Mouse (Mus musculus) forebrain, embryonic 12.5 days (tissue): ENCODE measurements around the gene Traf6. TPM values are rescaled to one million over a fixed set of nuclear protein-coding genes. Genes with fewer than 3 reads are reported as not detected.
A peak's percentile ranks its signal among the peaks of the same experiment; 100 is the strongest.

Experiments used
- ATAC-seq: fragments of 200-750 bp; cut with Nextera tagmentation; 2 replicates; pipeline ENCODE4 v1.8.0; 2017; ENCODE audit warnings: moderate TSS enrichment; ENCODE audit not compliant: low FRiP score
- H3K27ac ChIP-seq: fragments of 300-500 bp; sonication (generic); 2 replicates; pipeline ENCODE4 v1.5.1; 2016; ENCODE audit warnings: mild to moderate bottlenecking
- H3K27me3 ChIP-seq: fragments of 300-500 bp; sonication (generic); 2 replicates; pipeline ENCODE4 v1.6.1; 2016; ENCODE audit warnings: mild to moderate bottlenecking
- H3K36me3 ChIP-seq: fragments of 300-500 bp; sonication (generic); replicated peaks from 2 replicates; pipeline ENCODE4 v1.6.1; 2016; ENCODE audit warnings: mild to moderate bottlenecking
- H3K4me1 ChIP-seq: fragments of 300-500 bp; sonication (generic); 2 replicates; pipeline ENCODE4 v1.6.1; 2016
- H3K4me2 ChIP-seq: fragments of 300-500 bp; sonication (generic); 2 replicates; pipeline ENCODE4 v1.6.1; 2016; ENCODE audit warnings: mild to moderate bottlenecking, moderate library complexity
- H3K4me3 ChIP-seq: fragments of 300-500 bp; sonication (generic); replicated peaks from 2 replicates; pipeline ENCODE4 v1.5.1; 2016; ENCODE audit warnings: mild to moderate bottlenecking
- H3K9ac ChIP-seq: fragments of 300-500 bp; sonication (generic); 2 replicates; pipeline ENCODE4 v1.6.1; 2016; ENCODE audit warnings: mild to moderate bottlenecking
- H3K9me3 ChIP-seq: fragments of 300-500 bp; sonication (generic); 2 replicates; pipeline ENCODE4 v1.6.1; 2016
- WGBS: fragments of 180-500 bp; shearing (Covaris S2); methylation state at CpG from one replicate; pipeline ENCODE4 v1.1.7; 2016; 5-methylcytosine and 5-hydroxymethylcytosine counted together
- polyA plus RNA-seq: library from polyadenylated mRNA; unstranded; fragments of >200 nt; fragmentation: Nextera tagmentation; extraction: Ambion mirVana; gene quantifications from 2 replicates; pipeline ENCODE4 v1.2.1, GENCODE M21; 2016

The Traf6 gene
- polyA plus RNA-seq, 1 experiment from 2014 or later = 18.9 TPM

DNA sequence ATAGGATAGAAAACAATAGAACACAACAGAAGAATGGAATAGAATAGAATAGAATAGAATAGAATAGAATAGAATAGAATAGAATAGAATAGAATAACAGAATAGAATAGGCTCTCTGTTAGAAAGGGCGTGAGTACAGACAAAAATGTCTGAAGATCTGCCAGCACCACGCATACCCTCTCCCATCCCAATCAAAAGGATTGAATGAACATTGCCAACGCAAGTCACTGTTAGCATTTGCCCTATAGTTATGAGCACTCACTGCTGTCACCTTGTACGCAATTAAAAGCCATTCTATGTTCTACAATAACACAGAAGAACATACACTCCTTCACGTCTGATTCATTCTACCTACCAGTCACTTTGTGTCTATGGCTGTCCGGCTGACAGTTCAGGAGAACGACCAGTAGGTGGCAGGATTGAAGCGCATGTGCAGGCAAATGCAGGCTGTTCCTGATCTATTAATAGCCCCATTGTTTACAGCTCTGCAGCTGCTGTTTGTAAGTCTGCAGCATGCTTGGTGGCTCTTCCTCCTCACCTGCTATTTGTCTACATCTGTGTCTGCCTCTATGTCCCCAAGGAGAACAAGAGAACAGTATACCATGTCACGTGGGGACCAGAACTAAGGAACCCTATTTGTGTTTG lies 13.0 kb upstream of the Traf6 start:
- Histone ChIP-seq H3K4me2 (no peak overlapping the region), H3K9me3 (no peaks in the 10 kb centered on the region), H3K9ac (no peak overlapping the region), H3K27me3 (no peaks in the 10 kb centered on the region), H3K4me3 (no peak overlapping the region), H3K27ac (no peak overlapping the region), H3K4me1 (0 out of 2 replicates have a peak, but pooled peaks cover 6% of the 10 kb centered on the region), H3K36me3 (no peaks in the 10 kb centered on the region)
- ATAC-seq = peak; percentile 89
- 20% methylated on average over 9 of the region's 9 CpGs for WGBS

DNA sequence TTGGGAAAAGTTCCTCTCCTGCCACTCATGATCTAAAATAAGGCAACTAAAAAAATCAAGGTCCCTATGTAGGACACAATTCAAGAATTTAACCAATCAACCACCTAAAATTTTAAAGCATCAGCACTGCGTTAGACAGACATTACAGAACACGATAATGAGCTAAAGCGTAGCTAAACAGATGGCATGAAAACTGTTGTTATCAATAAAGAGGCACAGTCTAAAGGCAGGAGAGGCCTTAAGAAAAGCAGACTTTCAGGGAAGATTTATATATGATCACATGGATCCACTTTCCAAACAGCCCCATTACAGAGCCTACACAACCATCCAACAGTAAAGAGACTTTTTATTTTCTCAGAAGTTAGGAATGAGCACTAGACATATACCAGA lies 12.5 kb upstream of the Traf6 start:
- Histone ChIP-seq H3K27ac (no peak overlapping the region), H3K4me2 (no peak overlapping the region), H3K4me1 (0 out of 2 replicates have a peak, but pooled peaks cover 6% of the 10 kb centered on the region), H3K9ac (no peak overlapping the region), H3K9me3 (no peaks in the 10 kb centered on the region), H3K4me3 (no peak overlapping the region), H3K36me3 (no peaks in the 10 kb centered on the region), H3K27me3 (no peaks in the 10 kb centered on the region)
- ATAC-seq = peak; percentile 30; the same call in 1 of the 2 replicates
- WGBS = 81% methylated on average over 3 of the region's 3 CpGs

DNA sequence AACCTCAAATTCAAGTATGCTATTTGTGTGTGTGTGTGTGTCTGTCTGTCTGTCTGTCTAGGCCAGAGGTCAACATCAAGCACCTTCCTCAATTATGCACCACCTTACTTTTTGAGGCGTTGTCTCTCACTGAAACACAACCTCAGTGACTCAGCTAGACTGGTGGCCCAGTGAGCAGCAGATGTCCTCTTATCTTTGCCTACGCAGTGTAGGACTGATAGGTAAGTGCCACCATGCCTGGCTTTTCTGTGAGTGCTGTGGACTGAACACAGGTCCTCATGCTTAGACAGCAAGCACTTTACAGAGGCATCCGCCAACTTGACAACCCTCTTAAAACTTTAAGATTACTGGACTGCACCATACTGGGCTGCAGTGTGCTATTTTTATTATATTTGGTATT lies 9.5 kb upstream of the Traf6 start:
- Histone ChIP-seq H3K9ac (no peak overlapping the region), H3K27me3 (no peaks in the 10 kb centered on the region), H3K4me3 (no peak overlapping the region), H3K9me3 (no peaks in the 10 kb centered on the region), H3K4me2 (no peak overlapping the region), H3K4me1 (0 out of 2 replicates have a peak, but pooled peaks cover 6% of the 10 kb centered on the region), H3K27ac (no peak overlapping the region), H3K36me3 (no peaks in the 10 kb centered on the region)
- ATAC-seq = no peak
- WGBS = 93% methylated on average over 3 of the region's 3 CpGs

DNA sequence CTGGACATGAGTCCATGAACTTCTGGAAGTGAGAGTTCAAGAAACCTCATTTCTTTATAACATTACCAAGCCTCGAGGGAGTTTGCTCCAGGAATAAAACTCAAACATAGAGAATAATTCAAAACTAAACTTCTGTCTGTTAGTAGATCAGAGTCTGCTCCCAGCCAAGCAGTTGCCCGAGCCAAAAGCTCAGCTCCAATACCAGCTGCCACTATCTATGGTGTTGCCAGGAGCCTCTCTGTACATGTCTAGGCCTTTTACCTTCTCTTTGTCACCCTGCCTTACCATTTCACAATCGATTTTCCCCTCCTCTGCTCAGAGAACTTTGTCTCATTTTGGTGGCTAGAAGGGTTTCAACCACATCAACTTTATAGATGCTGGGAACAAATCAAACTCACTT lies 4.7 kb upstream of the Traf6 start:
- Histone ChIP-seq H3K27ac (no peak overlapping the region), H3K27me3 (0 out of 2 replicates have a peak, but pooled peaks cover 7% of the 10 kb centered on the region), H3K4me1 (no peaks in the 10 kb centered on the region), H3K36me3 (no peaks in the 10 kb centered on the region), H3K4me3 (no peak overlapping the region), H3K9ac (no peak overlapping the region), H3K9me3 (no peaks in the 10 kb centered on the region), H3K4me2 (no peak overlapping the region)
- no peak for ATAC-seq
- WGBS = 78% methylated on average over 3 of the region's 3 CpGs

DNA sequence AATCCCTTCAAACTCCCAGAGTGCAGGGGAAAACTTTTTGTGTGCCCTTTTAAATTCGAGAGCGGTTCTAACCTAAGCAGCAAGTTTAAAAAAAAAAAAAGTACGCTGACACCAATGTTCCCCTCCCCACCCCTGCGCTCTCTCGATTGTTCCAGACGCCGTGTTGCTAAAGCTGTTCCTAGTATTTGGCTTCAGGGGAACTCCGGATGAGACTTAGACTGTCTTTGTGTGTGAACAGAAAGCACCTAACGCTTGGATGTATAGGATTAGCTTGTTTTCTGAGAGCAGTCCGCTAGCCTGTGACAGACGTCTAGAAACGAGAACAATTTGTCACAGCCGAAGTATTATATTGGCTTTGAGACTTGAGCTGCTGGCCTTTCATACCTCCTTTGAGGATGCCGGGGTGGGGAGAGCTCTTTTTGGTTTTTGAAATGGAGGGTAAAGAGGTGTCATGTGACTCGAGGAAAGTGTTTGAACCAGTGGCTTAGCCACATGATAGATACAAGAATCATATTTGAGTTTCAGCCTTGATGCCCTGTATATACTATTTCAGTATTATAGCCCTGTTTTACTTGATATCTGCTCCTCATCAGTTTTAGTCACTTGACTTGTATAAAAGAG lies 1.0 kb downstream of the Traf6 start:
- Histone ChIP-seq H3K4me3 (peak overlapping the region; percentile 91), H3K9me3 (no peaks in the 10 kb centered on the region), H3K9ac (peak overlapping the region; percentile 97), H3K4me2 (peak overlapping the region; percentile 75), H3K4me1 (peaks cover 10% of the 10 kb centered on the region), H3K36me3 (0 out of 2 replicates have a peak, but pooled peaks cover 2% of the 10 kb centered on the region), H3K27ac (0 out of 2 replicates have a peak overlapping the region, but pooled peaks have one; percentile 79), H3K27me3 (0 out of 2 replicates have a peak, but pooled peaks cover 7% of the 10 kb centered on the region)
- 2% methylated on average over 15 of the region's 15 CpGs for WGBS
- ATAC-seq = no peak

DNA sequence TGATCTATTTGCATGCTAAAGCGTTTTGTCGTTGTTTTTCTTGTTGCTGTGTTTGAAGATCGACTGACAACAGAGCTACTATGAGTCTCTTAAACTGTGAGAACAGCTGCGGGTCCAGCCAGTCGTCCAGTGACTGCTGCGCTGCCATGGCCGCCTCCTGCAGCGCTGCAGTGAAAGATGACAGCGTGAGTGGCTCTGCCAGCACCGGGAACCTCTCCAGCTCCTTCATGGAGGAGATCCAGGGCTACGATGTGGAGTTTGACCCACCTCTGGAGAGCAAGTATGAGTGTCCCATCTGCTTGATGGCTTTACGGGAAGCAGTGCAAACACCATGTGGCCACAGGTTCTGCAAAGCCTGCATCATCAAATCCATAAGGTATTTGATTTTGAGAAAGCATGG lies 6.2 kb downstream of the Traf6 start:
- Histone ChIP-seq H3K4me2 (no peak overlapping the region), H3K27me3 (no peaks in the 10 kb centered on the region), H3K9me3 (no peaks in the 10 kb centered on the region), H3K4me3 (no peak overlapping the region), H3K36me3 (peaks cover 36% of the 10 kb centered on the region), H3K27ac (no peak overlapping the region), H3K4me1 (peaks cover 7% of the 10 kb centered on the region), H3K9ac (no peak overlapping the region)
- no peak for ATAC-seq
- 93% methylated on average over 12 of the region's 12 CpGs for WGBS

DNA sequence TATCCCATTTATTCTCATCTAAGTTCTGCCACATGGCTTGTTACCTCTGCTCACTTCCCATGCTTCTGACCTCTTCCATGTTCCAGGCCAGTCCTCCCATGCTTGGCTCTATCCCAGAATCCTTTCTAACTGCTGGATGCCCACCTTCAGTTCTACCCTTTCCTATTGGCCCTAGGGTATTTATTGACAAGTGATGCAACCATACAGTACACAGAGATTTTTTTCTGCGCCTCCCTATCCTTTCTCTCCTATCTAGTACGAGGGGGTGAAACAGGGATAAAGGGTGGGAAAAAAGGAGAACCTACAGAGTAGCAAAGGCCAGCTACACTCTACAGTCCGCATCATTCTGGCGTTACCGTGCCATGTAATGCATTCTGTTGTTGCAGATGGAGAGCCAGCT lies 9.8 kb downstream of the Traf6 start:
- Histone ChIP-seq H3K9me3 (no peaks in the 10 kb centered on the region), H3K27me3 (no peaks in the 10 kb centered on the region), H3K4me3 (no peak overlapping the region), H3K4me1 (no peaks in the 10 kb centered on the region), H3K9ac (no peak overlapping the region), H3K27ac (no peak overlapping the region), H3K4me2 (no peak overlapping the region), H3K36me3 (peaks cover 60% of the 10 kb centered on the region)
- WGBS = 90% methylated on average over 5 of the region's 5 CpGs
- ATAC-seq = no peak

DNA sequence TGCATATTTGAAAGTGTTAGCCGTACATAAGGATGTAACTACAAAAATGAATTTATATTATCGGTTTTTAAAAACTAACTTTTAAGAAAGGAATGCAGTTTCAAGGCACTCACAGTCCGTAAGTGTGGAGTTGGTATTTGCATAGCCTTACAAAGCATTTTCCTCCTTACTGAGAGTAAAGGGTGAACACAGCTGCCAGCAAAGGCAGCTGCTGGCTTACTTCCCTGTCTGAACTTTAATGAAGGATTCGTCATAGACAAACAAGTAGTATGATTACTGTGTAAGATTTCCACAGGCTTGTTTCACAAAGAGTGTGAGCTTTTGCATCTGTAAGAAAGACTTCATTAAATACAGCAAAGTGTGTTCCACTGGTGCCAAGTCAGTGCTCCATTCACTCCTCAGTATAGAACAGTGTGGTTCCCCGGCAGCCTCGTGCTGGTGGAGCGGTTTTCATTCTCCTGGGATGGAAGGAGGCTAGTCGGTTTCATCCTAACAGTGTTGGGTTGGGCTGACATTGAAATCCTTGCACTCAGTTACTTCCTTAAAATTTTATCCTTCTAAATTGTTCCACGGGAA lies 12.1 kb downstream of the Traf6 start:
- H3K4me1 ChIP-seq = no peaks in the 10 kb centered on the region
- 90% methylated on average over 9 of the region's 9 CpGs for WGBS
- no peak for ATAC-seq
- no peak overlapping the region for H3K9ac ChIP-seq
- no peaks in the 10 kb centered on the region for H3K9me3 ChIP-seq
- H3K36me3 ChIP-seq = peaks cover 62% of the 10 kb centered on the region
- H3K4me2 ChIP-seq = no peak overlapping the region
- no peak overlapping the region for H3K4me3 ChIP-seq
- H3K27ac ChIP-seq = no peak overlapping the region
- no peaks in the 10 kb centered on the region for H3K27me3 ChIP-seq

DNA sequence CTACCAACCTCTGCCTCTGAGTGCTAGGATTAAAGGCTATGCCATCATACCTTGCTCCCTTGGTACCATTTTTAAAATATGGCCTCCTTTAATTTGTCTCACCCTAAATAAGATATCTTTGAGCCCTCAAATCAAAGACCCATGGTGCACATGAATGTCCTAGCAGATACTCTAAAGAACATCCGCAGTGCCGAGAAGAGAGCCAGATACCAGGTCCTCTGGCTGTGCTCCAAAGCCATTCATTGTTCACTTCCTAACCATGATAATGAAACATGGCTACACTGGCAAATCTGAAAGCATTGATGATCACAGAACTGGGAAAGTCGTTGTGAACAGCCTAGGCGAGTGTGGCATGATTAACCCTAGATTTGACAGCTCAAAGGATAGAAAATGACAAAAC lies 14.8 kb downstream of the Traf6 start:
- ATAC-seq = no peak
- H3K9me3 ChIP-seq = no peaks in the 10 kb centered on the region
- H3K36me3 ChIP-seq = peaks cover 66% of the 10 kb centered on the region
- H3K9ac ChIP-seq = no peak overlapping the region
- no peak overlapping the region for H3K4me2 ChIP-seq
- H3K4me3 ChIP-seq = no peak overlapping the region
- 76% methylated on average over 4 of the region's 4 CpGs for WGBS
- no peaks in the 10 kb centered on the region for H3K27me3 ChIP-seq
- no peak overlapping the region for H3K27ac ChIP-seq
- no peaks in the 10 kb centered on the region for H3K4me1 ChIP-seq

DNA sequence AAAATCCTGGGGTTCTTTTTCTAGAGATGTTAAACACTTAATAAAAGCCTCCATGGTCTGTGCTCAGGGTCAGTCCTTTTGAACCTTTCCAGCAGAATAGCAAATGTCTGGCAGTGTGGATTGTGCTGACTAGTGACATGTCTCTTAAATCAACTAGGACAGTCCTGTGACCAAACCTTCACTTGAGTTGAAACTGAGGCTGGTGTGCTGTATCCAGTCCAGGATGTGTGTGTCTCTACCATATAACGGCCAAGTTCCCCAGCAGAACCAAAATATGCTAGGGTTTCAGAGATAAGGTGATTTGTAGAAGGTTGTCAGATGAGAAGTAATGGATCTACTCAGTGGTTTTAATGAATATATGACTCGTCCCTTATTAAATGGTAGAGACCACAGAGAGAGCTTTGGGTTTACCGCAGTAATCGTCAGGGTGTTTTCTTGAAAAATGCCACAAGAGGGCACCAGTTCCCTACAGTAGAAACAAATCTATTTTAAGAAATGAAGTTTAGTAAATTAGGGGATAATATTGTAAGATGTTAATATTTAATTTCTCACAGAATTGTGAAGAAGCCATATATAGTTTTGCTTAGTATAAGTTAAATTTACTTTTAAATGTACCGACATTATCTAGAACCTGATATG lies 15.5 kb downstream of the Traf6 start:
- Histone ChIP-seq H3K4me3 (no peak overlapping the region), H3K9me3 (no peaks in the 10 kb centered on the region), H3K4me2 (no peak overlapping the region), H3K4me1 (no peaks in the 10 kb centered on the region), H3K36me3 (peaks cover 71% of the 10 kb centered on the region), H3K27ac (no peak overlapping the region), H3K9ac (no peak overlapping the region), H3K27me3 (no peaks in the 10 kb centered on the region)
- 59% methylated on average over 5 of the region's 5 CpGs for WGBS
- no peak for ATAC-seq

DNA sequence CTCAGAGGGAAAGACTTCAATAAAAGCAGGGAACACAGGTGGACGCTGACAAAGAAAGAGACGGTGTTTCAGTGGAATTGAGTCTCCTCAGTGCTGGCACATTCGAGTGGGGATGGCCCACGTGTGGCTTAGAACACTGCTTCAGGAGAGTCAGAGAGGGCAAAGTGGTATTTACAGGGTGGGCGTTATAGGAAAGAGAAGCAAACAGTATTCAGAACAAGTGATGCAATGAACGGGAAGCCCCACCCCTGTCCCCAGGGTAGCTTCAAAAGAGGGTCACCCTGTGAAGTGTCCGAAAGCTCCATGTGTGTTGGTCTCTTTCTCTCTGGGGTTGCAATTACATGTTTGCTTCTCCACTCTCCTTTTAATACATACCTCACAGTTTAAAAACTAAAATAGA lies 17.4 kb downstream of the Traf6 start:
- 89% methylated on average over 7 of the region's 7 CpGs for WGBS
- H3K9ac ChIP-seq = no peak overlapping the region
- no peak overlapping the region for H3K4me3 ChIP-seq
- H3K4me2 ChIP-seq = no peak overlapping the region
- no peaks in the 10 kb centered on the region for H3K27me3 ChIP-seq
- H3K27ac ChIP-seq = no peak overlapping the region
- peaks cover 67% of the 10 kb centered on the region for H3K36me3 ChIP-seq
- H3K4me1 ChIP-seq = no peaks in the 10 kb centered on the region
- H3K9me3 ChIP-seq = no peaks in the 10 kb centered on the region
- no peak for ATAC-seq

DNA sequence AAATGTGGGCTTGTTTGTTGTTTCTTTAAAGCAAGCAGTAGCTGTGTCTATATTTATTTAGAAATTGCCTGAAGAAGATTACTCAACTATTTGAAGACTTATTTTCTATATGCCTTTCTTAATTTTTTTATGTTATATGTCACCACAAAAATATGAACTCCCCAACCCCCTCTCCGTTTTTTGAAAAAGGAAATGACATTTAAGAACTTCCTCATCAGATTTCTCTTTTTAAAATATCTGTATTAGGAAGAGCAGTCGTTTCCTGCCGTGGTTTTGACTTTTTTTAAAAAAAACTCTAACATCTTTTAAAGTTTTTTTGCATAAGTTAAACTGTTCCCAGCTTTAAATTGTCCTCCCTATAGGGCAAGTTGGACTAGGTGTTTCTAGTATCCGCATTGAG lies 21.1 kb downstream of the Traf6 start:
- H3K27me3 ChIP-seq = no peaks in the 10 kb centered on the region
- no peak overlapping the region for H3K4me2 ChIP-seq
- no peaks in the 10 kb centered on the region for H3K4me1 ChIP-seq
- H3K4me3 ChIP-seq = no peak overlapping the region
- no peak overlapping the region for H3K27ac ChIP-seq
- no peaks in the 10 kb centered on the region for H3K9me3 ChIP-seq
- no peak for ATAC-seq
- 90% methylated on average over 4 of the region's 4 CpGs for WGBS
- H3K36me3 ChIP-seq = peaks cover 46% of the 10 kb centered on the region
- no peak overlapping the region for H3K9ac ChIP-seq
